Mouse (Mus musculus) MN1 (cell line): ENCODE measurements at regions not wholly inside any gene's neighbourhood (a gene's known extent, or its start where the extent isn't known, plus 50 kb on each side); places are given as distances from the start of the nearest gene placed in this dataset.

Source experiments
- DNase-seq: peaks from one replicate; pipeline ENCODE4 v3.0.0-alpha.2; 2016; ENCODE audit warnings: low spot score

DNA sequence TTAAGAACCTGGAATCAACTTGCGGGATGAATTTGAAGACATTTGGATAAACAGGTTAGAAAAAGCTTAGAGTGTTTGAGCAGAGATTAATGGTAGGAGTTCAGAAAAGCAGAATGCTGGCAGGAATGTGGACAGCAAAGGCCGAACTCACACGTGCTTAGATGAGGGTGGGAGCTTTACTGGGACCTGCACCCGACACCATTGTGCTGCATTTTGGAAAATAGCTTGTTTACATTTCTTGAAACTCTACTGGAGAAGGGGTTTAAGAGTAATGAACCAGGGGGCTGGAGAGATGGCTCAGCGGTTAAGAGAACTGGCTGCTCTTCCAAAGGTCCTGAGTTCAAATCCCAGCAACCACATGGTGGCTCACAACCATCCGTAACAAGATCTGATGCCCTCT lies 154.9 kb downstream of the Gpat3 start:
- DNase-seq, result no peak

- no peak for DNase-seq
Observed at GRCm38 (mm10) chr5:100992365-100992764, 146.9 kb downstream of the Gpat3 start.

DNA sequence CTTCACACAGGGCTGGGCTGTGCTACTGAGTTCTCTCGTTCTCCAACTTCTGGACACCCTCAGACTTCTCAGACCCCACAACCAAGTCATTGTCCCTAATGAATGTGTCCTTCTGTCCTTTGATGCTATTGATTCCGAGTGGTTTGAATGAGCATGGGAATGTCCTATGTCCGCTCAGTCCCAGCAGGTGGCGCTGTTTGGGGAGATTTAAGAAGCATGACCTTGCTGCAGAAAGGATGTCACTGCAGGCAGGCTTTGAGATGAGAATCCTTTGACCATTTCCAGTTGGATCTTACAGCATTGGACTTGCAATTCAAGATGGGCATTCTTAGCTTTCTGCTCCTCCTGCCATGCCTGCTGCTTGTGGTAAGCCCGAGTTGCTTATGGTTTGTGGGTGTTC lies 146.1 kb downstream of the Gpat3 start:
- DNase-seq, result no peak

- no peak for DNase-seq
Observed at GRCm38 (mm10) chr5:100982573-100982936, 137.0 kb downstream of the Gpat3 start.

DNA sequence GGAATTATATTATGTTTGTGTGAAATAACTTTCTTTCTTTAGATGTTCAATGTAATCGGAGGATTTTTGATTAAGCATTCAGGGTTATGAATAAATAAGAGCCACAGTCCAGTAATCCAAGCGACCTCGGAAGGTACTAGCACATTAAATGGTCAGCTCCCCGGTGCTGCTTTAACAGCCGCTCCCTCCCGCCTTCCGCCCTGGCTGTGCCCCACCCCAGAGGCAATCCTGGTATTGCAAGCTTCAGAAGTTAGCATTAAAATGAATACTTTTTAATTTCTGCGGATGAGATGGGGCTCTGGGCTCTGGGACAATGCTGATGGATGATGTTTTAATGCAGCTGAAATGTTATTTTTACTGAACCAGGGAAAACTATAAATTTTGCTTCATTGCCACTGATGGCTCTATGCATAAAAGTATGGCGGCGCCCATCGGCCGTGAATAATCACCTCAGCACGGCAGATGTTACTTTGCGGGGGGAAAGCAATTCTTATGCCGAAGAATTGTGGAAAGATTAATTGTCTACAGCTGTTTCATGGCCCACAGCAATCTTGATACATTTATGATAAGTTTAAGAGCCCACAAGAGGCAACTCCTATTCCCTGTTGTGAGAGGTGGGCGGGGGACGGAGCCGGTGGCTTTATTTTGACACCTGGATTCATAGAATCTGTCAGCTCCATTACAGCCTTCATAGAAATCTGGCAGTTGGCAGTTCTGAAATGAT lies 136.5 kb downstream of the Gpat3 start:
- no peak for DNase-seq

- no peak for DNase-seq
Observed at GRCm38 (mm10) chr5:100976736-100977135, 131.2 kb downstream of the Gpat3 start.

- no peak for DNase-seq
Observed at GRCm38 (mm10) chr5:100951210-100951609, 105.7 kb downstream of the Gpat3 start.
